Mouse (Mus musculus) thymus, adult 2 months (tissue): ENCODE data around the gene Aldh2.

Experiments used
- CTCF ChIP-seq: fragments of 200-500 bp; IDR thresholded peaks from 2 replicates; pipeline ENCODE4 v1.5.1; 2012; ENCODE audit warnings: mild to moderate bottlenecking, control low read depth, low read length, moderate library complexity, borderline replicate concordance; ENCODE audit not compliant: control insufficient read depth, poor library complexity, insufficient read depth; ENCODE audit errors: extremely low read depth
- POLR2A ChIP-seq: fragments of 200-500 bp; IDR thresholded peaks from 2 replicates; pipeline ENCODE4 v1.6.1; 2012; ENCODE audit warnings: mild to moderate bottlenecking, low read length, control low read depth, moderate library complexity; ENCODE audit not compliant: control insufficient read depth, poor library complexity, insufficient read depth; ENCODE audit errors: extremely low read depth

- no peak for TF ChIP-seq CTCF
- no peak for TF ChIP-seq POLR2A
Measured at GRCm38 (mm10) chr5:121596226-121596625, 2.6 kb upstream of the Aldh2 start.
